Mouse (Mus musculus) E14TG2a.4 (cell line): ENCODE data around the gene Usp3.

Experiments used
- CTCF ChIP-seq: conservative IDR thresholded peaks from 2 replicates; pipeline ENCODE4 v1.5.1; 2014; ENCODE audit warnings: low read length
- NANOG ChIP-seq: IDR thresholded peaks from 2 replicates; pipeline ENCODE4 v1.6.1; 2014; ENCODE audit warnings: borderline replicate concordance, low read length, mixed read lengths
- POU5F1 ChIP-seq: IDR thresholded peaks from 2 replicates; pipeline ENCODE4 v1.6.1; 2014; ENCODE audit warnings: low read length, borderline replicate concordance

GRCm38 (mm10) chr9:66517746-66518145 lies 75.2 kb downstream of the Usp3 start:
- TF ChIP-seq CTCF (no peak), POU5F1 (no peak), NANOG (no peak)
